Mouse (Mus musculus): ENCODE data around the gene Pcbp3. TPM values are rescaled to one million over a fixed set of nuclear protein-coding genes. Genes with fewer than 3 reads are reported as not detected.

Gene Pcbp3
- polyA plus RNA-seq, 1 experiment = 4.5 TPM

DNA sequence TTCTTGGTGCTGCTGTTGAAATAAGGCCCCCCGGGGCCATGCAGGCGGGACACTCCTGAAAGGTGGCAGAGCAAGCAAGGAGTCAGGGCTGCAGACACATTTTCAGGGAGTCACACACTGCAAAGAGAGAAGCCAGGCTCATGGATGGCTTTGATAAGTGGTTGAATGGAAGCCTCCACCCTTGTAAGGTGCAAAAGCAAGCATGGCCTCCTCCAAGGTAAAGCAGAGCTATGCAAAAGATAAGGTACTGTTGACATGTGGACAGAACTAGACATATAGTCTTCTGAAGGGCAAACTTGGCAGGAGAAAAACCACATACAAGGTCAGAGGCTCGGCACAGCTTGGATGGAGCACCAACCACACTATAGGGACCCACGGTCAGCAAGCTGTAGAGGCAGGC lies 63.3 kb downstream of the Pcbp3 start:
- no peaks in the 10 kb centered on the region for H3K4me1 ChIP-seq (ENCODE audit: control insufficient read depth, insufficient read depth, insufficient read length, low read length)
- TF ChIP-seq CTCF (IDR thresholded peaks at IDR 0.05; ENCODE audit: extremely low read depth, insufficient read length, insufficient replicate concordance, low read depth, low read length) = no peak
- TF ChIP-seq POLR2A (IDR thresholded peaks at IDR 0.05; ENCODE audit: low read depth, low read length) = no peak
- no peaks in the 10 kb centered on the region for H3K27me3 ChIP-seq (ENCODE audit: control insufficient read depth, insufficient read depth, low read length)
- H3K27ac ChIP-seq (ENCODE audit: insufficient read depth, low read depth, low read length) = no peak overlapping the region
- 79% methylated on average over 4 of the region's 4 CpGs for WGBS
- H3K36me3 ChIP-seq (ENCODE audit: control insufficient read depth, insufficient read depth, low read length) = no peaks in the 10 kb centered on the region
- H3K4me3 ChIP-seq (ENCODE audit: low read depth, low read length) = no peak overlapping the region

DNA sequence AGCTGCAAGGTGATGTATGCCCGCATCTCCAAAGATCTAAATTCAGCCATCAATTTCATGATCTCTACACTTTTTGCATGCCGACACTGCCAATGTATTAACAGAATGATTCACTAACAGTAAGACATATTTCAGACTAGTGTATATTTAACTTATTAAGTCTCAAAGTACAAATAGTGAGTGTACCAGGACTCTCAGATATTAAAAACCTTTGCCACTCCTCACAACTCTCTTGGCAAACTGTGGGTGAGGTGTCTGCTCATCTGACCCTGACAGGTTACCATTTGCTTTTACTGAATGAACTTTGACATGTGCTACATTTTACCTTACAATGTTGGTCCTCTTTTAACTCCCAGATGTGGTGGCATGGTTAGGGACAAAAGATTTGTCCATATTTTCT lies 70.2 kb downstream of the Pcbp3 start:
- 56% methylated on average over 2 of the region's 2 CpGs for WGBS
- Histone ChIP-seq H3K36me3 (ENCODE audit: control insufficient read depth, insufficient read depth, low read length) (no peaks in the 10 kb centered on the region), H3K4me3 (ENCODE audit: low read depth, low read length) (no peak overlapping the region), H3K27me3 (ENCODE audit: control insufficient read depth, insufficient read depth, low read length) (no peaks in the 10 kb centered on the region), H3K4me1 (ENCODE audit: control insufficient read depth, insufficient read depth, insufficient read length, low read length) (no peaks in the 10 kb centered on the region), H3K27ac (ENCODE audit: insufficient read depth, low read depth, low read length) (no peak overlapping the region)
- TF ChIP-seq POLR2A (IDR thresholded peaks at IDR 0.05; ENCODE audit: low read depth, low read length) = no peak
- no peak for TF ChIP-seq CTCF (IDR thresholded peaks at IDR 0.05; ENCODE audit: extremely low read depth, insufficient read length, insufficient replicate concordance, low read depth, low read length)

DNA sequence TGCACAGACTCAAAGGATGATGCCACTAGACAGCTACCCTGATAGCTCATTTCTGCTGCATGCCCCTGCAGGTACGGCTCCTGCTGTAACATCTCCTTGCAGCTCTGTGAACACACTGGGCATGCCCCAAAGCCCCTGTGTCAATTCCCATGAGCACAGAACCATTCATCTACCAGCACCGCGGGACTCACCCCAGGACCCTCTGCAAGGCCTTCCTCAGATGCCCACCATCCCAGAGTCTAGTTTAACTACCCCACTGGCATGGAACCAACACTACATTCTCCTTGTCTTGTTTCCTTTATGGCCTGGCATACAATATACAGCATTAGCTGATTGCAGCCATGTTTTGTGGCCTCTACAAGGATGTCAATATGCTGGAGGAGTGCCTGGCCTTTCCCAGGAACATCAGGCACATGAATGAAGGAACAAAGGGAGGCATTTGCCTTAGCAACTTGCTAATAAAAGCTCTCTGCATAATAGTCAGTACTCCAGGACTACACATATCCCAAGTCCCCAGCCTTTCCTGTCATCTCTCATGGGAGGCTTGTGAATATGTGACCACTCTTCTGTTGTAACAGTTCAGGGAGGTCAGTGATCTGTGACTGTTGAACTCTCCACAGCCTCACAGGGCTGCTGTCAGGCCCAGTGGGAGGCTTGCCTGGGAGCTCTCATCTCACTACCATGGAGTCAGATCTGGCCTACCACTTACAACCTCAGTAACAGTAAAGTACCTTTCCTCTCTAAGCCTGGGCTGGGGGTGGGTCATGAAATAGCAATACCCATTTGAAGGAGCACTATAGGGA lies 78.0 kb downstream of the Pcbp3 start:
- no peak overlapping the region for H3K27ac ChIP-seq (ENCODE audit: insufficient read depth, low read depth, low read length)
- H3K4me3 ChIP-seq (ENCODE audit: low read depth, low read length) = no peak overlapping the region
- no peaks in the 10 kb centered on the region for H3K36me3 ChIP-seq (ENCODE audit: control insufficient read depth, insufficient read depth, low read length)
- no peaks in the 10 kb centered on the region for H3K4me1 ChIP-seq (ENCODE audit: control insufficient read depth, insufficient read depth, insufficient read length, low read length)
- TF ChIP-seq POLR2A (IDR thresholded peaks at IDR 0.05; ENCODE audit: low read depth, low read length) = no peak
- no peak for TF ChIP-seq CTCF (IDR thresholded peaks at IDR 0.05; ENCODE audit: extremely low read depth, insufficient read length, insufficient replicate concordance, low read depth, low read length)
- no peaks in the 10 kb centered on the region for H3K27me3 ChIP-seq (ENCODE audit: control insufficient read depth, insufficient read depth, low read length)
- WGBS = 93% methylated on average over 3 of the region's 3 CpGs

DNA sequence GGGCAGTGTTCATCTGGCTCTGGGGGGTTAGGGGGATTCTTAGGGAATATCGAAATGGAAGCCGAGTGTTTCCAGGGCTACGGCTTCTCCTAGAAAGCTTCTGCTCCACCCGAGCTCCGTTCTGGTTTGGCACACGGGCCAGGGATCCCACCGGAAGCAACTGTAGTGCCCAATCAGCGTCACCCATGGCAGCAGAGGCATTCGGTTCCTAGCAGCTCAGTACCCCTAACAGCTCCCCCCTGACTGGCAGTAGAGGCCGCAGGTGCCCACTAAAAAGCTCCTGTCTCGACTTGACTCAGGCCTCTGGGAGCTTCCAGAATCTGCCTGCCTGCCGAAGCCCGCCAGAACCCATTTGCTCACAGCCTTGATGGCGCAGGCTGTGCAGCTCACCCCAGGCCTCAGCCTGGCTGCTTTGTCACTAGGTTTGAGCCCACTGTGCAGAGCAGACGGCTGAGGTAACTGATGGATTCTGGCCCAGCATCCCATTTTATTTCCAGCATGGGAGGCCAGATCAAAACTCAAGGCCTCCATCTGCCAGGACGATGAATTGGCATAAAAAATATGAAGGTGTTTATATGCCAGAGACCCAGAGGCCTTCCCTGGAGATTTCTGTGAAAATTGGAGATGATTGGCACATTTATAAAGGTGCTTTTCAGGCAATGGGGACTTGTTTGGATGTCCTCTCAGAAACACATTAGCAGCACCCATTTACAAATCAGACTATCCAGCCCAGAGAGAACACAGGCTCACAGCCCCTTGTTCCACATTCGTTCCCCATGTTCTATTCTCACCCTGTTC lies 78.8 kb downstream of the Pcbp3 start:
- no peaks in the 10 kb centered on the region for H3K27me3 ChIP-seq (ENCODE audit: control insufficient read depth, insufficient read depth, low read length)
- H3K4me1 ChIP-seq (ENCODE audit: control insufficient read depth, insufficient read depth, insufficient read length, low read length) = no peaks in the 10 kb centered on the region
- no peak overlapping the region for H3K4me3 ChIP-seq (ENCODE audit: low read depth, low read length)
- no peaks in the 10 kb centered on the region for H3K36me3 ChIP-seq (ENCODE audit: control insufficient read depth, insufficient read depth, low read length)
- 76% methylated on average over 17 of the region's 17 CpGs for WGBS
- no peak for TF ChIP-seq CTCF (IDR thresholded peaks at IDR 0.05; ENCODE audit: extremely low read depth, insufficient read length, insufficient replicate concordance, low read depth, low read length)
- H3K27ac ChIP-seq (ENCODE audit: insufficient read depth, low read depth, low read length) = no peak overlapping the region

DNA sequence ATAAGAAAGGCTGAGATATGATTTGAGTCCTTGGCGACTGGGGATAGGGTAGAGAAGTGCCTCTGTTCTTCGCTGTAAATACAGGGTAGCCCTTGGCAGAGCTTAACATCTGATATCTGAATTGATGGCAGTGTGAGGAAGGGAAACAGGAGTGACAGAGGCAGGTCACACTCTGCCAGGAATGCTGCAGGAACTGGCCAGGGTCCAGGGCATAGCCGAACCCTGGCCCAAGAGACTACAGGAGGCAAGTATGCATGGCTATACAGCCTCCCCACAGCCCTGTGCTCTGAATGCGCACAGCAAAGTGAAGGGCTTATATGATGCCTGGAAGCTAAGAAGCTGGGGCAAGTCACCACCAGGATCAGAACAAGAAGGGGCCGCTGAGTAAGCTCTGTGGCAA lies 79.8 kb downstream of the Pcbp3 start:
- WGBS = 53% methylated on average over 5 of the region's 5 CpGs

DNA sequence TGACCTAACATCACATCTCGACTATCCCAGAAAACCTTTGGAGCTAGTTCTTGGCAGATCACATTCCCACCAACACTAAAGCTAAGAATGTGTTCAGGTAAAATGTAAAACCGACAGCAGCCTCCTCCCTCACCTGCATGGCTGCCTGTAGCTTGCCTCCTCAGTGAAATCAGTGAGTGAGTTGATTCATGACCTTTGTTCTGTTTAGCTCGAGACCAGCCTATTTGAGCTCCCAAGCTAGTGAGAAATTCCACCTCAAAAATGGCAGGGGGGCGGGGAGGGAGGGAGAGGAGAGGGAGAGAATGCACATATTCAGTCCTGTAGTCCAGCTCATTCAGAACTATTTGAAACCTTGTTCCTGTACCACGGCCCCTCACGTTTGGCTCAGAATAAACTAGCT lies 86.4 kb downstream of the Pcbp3 start:
- WGBS = 46% methylated on average over 6 of the region's 6 CpGs
- TF ChIP-seq POLR2A (IDR thresholded peaks at IDR 0.05; ENCODE audit: low read depth, low read length) (no peak), CTCF (IDR thresholded peaks at IDR 0.05; ENCODE audit: extremely low read depth, insufficient read length, insufficient replicate concordance, low read depth, low read length) (no peak)
- H3K4me3 ChIP-seq (ENCODE audit: low read depth, low read length) = no peak overlapping the region
- H3K27ac ChIP-seq (ENCODE audit: insufficient read depth, low read depth, low read length) = no peak overlapping the region
- no peaks in the 10 kb centered on the region for H3K36me3 ChIP-seq (ENCODE audit: control insufficient read depth, insufficient read depth, low read length)
- H3K4me1 ChIP-seq (ENCODE audit: control insufficient read depth, insufficient read depth, insufficient read length, low read length) = no peaks in the 10 kb centered on the region
- H3K27me3 ChIP-seq (ENCODE audit: control insufficient read depth, insufficient read depth, low read length) = no peaks in the 10 kb centered on the region

More for the DNA sequence above, 79.8 kb downstream of the Pcbp3 start:
- H3K4me3 ChIP-seq (ENCODE audit: low read depth, low read length) = no peak overlapping the region
- H3K36me3 ChIP-seq (ENCODE audit: control insufficient read depth, insufficient read depth, low read length) = no peaks in the 10 kb centered on the region
- no peak for TF ChIP-seq POLR2A (IDR thresholded peaks at IDR 0.05; ENCODE audit: low read depth, low read length)
- no peak for TF ChIP-seq CTCF (IDR thresholded peaks at IDR 0.05; ENCODE audit: extremely low read depth, insufficient read length, insufficient replicate concordance, low read depth, low read length)
- no peak overlapping the region for H3K27ac ChIP-seq (ENCODE audit: insufficient read depth, low read depth, low read length)
- no peaks in the 10 kb centered on the region for H3K27me3 ChIP-seq (ENCODE audit: control insufficient read depth, insufficient read depth, low read length)
- H3K4me1 ChIP-seq (ENCODE audit: control insufficient read depth, insufficient read depth, insufficient read length, low read length) = no peaks in the 10 kb centered on the region

DNA sequence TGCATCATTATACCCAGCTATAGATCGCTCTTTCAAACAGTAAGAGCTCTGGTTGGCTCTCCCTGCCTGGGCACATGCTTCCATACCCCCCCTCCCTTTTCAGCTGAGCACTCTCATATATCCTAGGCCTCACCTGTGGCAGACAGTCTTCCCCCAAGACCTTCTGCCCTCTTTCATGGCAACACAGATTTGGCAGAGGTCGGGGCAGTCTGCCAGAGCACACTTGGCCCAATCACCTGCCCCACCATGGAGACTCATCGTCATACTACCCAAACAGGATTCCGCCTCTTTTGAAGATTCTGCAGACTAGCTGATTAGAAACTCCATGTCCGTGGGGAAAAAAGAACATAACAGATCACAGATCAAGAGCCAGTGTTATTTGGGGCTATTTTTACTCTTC lies 86.8 kb downstream of the Pcbp3 start:
- Histone ChIP-seq H3K4me3 (ENCODE audit: low read depth, low read length) (no peak overlapping the region), H3K4me1 (ENCODE audit: control insufficient read depth, insufficient read depth, insufficient read length, low read length) (no peaks in the 10 kb centered on the region), H3K27ac (ENCODE audit: insufficient read depth, low read depth, low read length) (no peak overlapping the region), H3K27me3 (ENCODE audit: control insufficient read depth, insufficient read depth, low read length) (no peaks in the 10 kb centered on the region), H3K36me3 (ENCODE audit: control insufficient read depth, insufficient read depth, low read length) (no peaks in the 10 kb centered on the region)
- WGBS = 53% methylated on average over 5 of the region's 5 CpGs
- TF ChIP-seq POLR2A (IDR thresholded peaks at IDR 0.05; ENCODE audit: low read depth, low read length) (no peak), CTCF (IDR thresholded peaks at IDR 0.05; ENCODE audit: extremely low read depth, insufficient read length, insufficient replicate concordance, low read depth, low read length) (no peak)
